Mouse (Mus musculus) testis, adult 2 months (tissue): ENCODE results near the gene Tmsb15b1. TPM values are rescaled to one million over a fixed set of nuclear protein-coding genes. Genes with fewer than 3 reads are reported as not detected.
"Not testable (repeated sequence)": the region's sequence is repeated elsewhere in the genome, so short reads cannot be mapped to it uniquely, and the experiment has no call there.

Experiments
- H3K27ac ChIP-seq: fragments of 200-500 bp; 2 replicates; pipeline ENCODE4 v1.5.1; 2012; ENCODE audit warnings: low read depth, low read length; ENCODE audit not compliant: control insufficient read depth, insufficient read depth
- H3K27me3 ChIP-seq: fragments of 200-500 bp; 2 replicates; pipeline ENCODE4 v1.6.1; 2012; ENCODE audit warnings: mild to moderate bottlenecking, low read length, moderate library complexity; ENCODE audit not compliant: control insufficient read depth, insufficient read depth
- H3K36me3 ChIP-seq: fragments of 200-500 bp; 2 replicates; pipeline ENCODE4 v1.6.1; 2012; ENCODE audit warnings: mild to moderate bottlenecking, low read length; ENCODE audit not compliant: control insufficient read depth, insufficient read depth
- H3K4me1 ChIP-seq: fragments of 200-500 bp; 2 replicates; pipeline ENCODE4 v1.6.1; 2012; ENCODE audit warnings: low read length; ENCODE audit not compliant: control insufficient read depth, insufficient read depth
- H3K4me3 ChIP-seq: fragments of 200-500 bp; 2 replicates; pipeline ENCODE4 v1.5.1; 2012; ENCODE audit warnings: low read depth, mild to moderate bottlenecking, low read length, moderate library complexity, mixed read lengths; ENCODE audit not compliant: control insufficient read depth
- CTCF ChIP-seq: fragments of 200-500 bp; IDR thresholded peaks from 2 replicates; pipeline ENCODE4 v1.5.1; 2012; ENCODE audit warnings: low read depth, mild to moderate bottlenecking, inconsistent platforms, low read length, moderate library complexity; ENCODE audit not compliant: control insufficient read depth, insufficient read depth, insufficient replicate concordance
- POLR2A ChIP-seq: fragments of 200-500 bp; IDR thresholded peaks from 2 replicates; pipeline ENCODE4 v1.6.1; 2012; ENCODE audit warnings: low read depth, mild to moderate bottlenecking, inconsistent platforms, low read length, moderate library complexity; ENCODE audit not compliant: control insufficient read depth
- polyA plus RNA-seq: library from polyadenylated mRNA; depleted of rRNA; stranded (reverse); fragments of >200 nt; gene quantifications from 2 replicates; pipeline ENCODE4 v1.2.3, GENCODE M21; 2012

Tmsb15b1 gene
- polyA plus RNA-seq, 1 experiment = 22.9 TPM

DNA sequence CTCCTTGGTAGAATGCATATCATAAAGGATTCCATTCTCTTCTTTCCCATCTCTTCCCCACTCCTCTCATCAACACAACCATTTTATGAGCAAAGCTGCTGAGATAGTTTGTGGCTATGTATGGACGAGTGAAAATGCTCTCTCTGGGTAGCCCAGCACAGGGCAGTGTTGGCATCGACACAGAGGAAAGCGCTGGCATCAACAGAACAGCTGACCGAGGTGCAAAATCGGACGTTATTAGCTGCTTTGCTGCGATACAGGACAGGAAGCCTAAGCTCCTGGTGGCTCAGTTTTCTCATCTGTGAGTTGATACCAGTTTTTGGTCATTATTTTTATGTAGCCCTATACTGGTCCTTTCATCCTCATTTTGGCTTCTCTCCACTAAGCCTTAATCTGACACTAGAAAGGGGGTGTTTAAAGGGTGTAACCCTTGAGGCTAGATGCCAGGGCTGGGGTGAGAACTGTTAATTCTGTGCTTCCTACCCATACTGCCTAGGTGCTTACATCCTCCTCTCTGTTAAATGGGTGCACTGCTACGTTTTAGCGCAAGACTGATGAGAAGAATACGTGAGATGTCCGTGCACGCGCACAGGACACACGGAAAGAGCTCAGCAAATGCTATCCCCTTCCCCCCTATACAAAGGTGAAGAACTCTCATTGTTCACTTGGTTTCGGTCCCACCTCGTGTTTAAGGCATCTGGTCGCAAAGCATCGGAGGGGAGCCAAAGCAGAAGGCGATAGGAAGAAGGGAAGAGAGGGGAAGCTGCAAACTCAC, 15.7 kb upstream of the Tmsb15b1 start:
- H3K36me3 ChIP-seq = no peaks in the 10 kb centered on the region
- no peaks in the 10 kb centered on the region for H3K27me3 ChIP-seq
- TF ChIP-seq POLR2A = no peak
- no peak for TF ChIP-seq CTCF
- H3K4me1 ChIP-seq = peaks cover 2% of the 10 kb centered on the region; the same call in 1 of the 2 replicates
- peak overlapping the region; percentile 73 for H3K4me3 ChIP-seq
- H3K27ac ChIP-seq = peak overlapping the region; percentile 52; the same call in 1 of the 2 replicates

DNA sequence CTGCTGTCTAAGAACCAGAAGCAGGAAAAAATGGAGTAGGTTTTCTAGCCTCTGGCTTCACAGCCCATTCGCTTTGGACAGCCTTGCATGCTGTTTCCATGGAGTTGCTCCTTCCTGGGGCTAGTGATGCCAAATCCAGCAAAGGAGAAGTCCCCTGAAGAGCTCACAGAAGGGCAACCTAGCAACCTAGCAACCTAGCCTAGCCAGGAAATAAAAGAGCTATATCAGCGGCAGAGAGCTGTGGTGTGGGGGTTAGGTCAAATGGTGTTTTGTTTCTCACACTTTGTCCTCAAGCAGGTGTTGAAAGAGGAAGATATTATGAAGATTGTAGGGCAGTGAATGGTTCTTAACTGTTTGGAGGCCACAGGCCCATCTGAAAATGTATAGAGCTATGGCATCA, 14.6 kb upstream of the Tmsb15b1 start:
- no peaks in the 10 kb centered on the region for H3K36me3 ChIP-seq
- no peak overlapping the region for H3K4me3 ChIP-seq
- TF ChIP-seq CTCF (no peak), POLR2A (no peak)
- H3K4me1 ChIP-seq = peaks cover 2% of the 10 kb centered on the region; the same call in 1 of the 2 replicates
- no peaks in the 10 kb centered on the region for H3K27me3 ChIP-seq
- no peak overlapping the region for H3K27ac ChIP-seq

DNA sequence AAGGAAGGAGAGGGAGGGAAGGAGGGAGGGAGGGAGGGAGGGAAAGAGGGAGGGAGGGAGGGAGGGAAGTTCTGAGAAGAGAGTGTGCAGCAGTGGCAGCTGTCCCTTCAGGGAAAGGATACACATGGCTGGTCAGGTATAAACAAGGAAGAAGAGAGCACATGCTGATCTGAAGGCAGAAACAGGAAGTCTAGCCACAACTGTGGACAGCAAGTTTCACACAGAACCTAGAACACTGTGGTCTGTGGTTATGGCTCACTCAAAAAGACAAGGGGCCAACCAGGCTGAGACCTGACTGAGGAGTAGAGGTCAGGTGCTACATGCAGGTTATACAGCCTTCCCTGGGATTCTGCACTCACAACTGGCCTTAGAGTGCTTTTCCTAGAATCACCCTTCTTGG, 9.4 kb upstream of the Tmsb15b1 start:
- TF ChIP-seq CTCF = no peak
- no peak for TF ChIP-seq POLR2A
- no peaks in the 10 kb centered on the region for H3K27me3 ChIP-seq
- H3K36me3 ChIP-seq = no peaks in the 10 kb centered on the region
- H3K4me1 ChIP-seq = no peaks in the 10 kb centered on the region
- H3K27ac ChIP-seq = peak overlapping the region; percentile 12; the same call in 1 of the 2 replicates
- H3K4me3 ChIP-seq = no peak overlapping the region

DNA sequence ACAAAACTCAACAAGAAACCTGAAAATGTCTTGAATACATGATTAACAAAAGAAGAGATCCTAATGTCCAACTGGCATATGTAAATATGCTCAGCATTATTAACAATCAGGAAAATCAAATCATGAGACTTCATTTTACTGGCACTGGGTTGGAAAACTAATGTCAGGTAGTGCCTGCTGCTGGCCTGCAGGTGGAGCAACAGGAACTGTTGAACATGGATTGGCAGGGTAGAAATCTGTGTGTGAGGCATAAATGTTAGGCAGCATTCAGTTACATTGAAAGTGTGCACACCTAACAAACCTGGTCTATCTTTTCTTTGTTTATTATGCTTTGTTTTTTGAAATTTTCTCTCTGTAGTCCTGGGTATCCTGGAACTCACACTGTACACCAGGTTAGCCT, 1.9 kb upstream of the Tmsb15b1 start:
- no peaks in the 10 kb centered on the region for H3K4me1 ChIP-seq
- TF ChIP-seq POLR2A (no peak), CTCF (no peak; the same call in 1 of the 2 replicates)
- no peaks in the 10 kb centered on the region for H3K27me3 ChIP-seq
- H3K27ac ChIP-seq = no peak overlapping the region
- H3K36me3 ChIP-seq = no peaks in the 10 kb centered on the region
- no peak overlapping the region for H3K4me3 ChIP-seq

DNA sequence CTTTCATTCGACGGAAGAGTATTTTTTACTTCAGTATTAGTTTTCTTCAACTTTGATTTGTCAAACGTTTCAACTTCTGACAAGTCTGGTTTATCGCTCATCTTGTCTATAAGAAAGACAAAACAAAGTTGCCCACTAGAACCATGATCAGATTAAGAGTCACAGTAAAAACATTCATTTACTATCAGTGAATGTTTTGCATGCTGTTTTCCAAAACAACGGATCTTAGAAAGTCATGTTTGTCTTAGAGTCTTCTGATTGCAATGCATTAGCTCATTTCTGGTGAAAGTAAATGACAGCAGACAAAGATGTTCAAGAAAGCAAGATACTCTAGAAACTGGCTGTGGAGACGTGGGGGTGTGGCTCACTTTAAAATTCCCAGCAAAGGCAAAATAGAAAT, 1.3 kb downstream of the Tmsb15b1 start, which contains the start of gene Tmsb15b2:
Gene Tmsb15b2 (minus strand): TSS at position 101 of the 400 bp plus-strand sequence.
- not testable (repeated sequence) for H3K4me1 ChIP-seq, H3K36me3 ChIP-seq, H3K27me3 ChIP-seq
- Histone ChIP-seq H3K4me3 (peak within 1 kb of the TSS; percentile 91), H3K27ac (peak within 1 kb of the TSS; percentile 83)

DNA sequence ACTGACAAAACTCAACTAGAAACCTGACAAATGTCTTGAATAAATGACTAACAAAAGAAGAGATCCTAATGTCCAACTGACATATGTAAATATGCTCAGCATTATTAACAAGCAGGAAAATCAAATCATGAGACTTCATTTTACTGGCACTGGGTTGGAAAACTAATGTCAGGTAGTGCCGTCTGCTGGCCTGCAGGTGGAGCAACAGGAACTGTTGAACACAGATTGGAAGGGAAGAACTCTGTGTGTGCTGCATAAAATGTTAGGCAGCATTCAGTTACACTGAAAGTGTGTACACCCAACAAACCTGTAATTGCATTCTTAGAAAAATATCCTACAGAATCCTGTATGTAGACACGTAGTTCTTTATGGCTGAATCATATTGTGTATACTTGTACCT, 17.0 kb downstream of the Tmsb15b1 start:
- Histone ChIP-seq H3K36me3 (no peaks in the 10 kb centered on the region), H3K4me3 (no peak overlapping the region), H3K4me1 (no peaks in the 10 kb centered on the region), H3K27me3 (no peaks in the 10 kb centered on the region), H3K27ac (no peak overlapping the region)
- TF ChIP-seq POLR2A = no peak
- TF ChIP-seq CTCF = no peak

DNA sequence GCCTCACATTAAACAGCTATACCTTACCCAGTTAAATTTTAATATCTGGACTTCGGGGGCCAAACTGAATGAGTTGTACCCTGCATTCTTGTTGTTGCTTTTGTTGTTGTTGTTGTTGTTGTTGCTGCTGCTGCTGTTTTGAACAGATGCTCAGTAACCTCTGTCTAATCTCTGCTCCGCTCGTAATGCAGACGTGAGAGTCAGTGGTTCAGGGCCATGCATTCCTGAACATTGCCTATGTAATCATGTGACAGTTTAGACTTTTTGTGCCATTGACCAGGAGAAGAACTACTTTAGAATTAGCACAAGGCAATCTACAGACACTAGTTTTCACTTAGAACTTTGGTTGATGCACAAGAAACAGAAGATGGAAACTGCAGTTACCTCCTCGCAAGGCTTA, 18.4 kb downstream of the Tmsb15b1 start:
- not testable (repeated sequence) for H3K27ac ChIP-seq, H3K4me1 ChIP-seq, H3K27me3 ChIP-seq, H3K36me3 ChIP-seq, H3K4me3 ChIP-seq

DNA sequence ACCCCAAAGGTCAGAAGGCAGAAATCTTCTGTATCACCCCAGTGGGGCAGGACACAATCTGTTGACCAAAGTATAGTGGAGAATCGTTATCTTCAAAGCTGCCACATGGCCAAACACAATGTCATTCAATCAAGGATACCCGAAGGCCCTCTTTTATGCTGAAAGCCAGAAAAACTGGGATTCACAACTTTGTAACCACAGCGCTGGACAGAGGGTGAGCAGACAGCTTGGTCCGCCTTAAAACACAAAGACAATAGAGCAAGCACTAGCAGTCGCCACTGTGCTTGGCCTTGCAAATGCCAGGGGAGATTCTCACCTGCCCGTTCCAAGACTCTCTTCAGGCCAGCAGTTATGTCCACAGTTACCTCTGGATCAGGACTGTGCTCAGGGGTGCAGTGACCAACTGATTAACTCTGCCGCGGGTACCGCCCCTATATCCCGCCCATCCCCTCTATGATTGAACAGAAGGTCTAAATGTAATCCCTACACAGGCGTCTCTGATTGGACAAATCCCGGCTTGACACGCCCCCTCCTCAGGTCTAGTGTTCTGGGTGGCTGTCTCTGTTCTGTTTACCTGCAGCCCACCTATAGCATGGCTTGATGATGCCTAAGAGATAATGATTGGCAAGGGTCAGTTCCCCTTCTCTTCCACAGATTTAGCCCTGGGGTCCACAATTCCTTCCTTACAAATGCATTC, 18.9 kb downstream of the Tmsb15b1 start:
- not testable (repeated sequence) for H3K27me3 ChIP-seq, H3K4me1 ChIP-seq, H3K36me3 ChIP-seq
- Histone ChIP-seq H3K27ac (peak overlapping the region; percentile 65; the same call in 1 of the 2 replicates), H3K4me3 (peak overlapping the region; percentile 86)
